ENCODE assay signal across 11 mouse cellular contexts in genomic region chr3:107769692-107770091, GRCm38 (mm10).
"Had no signal": no experiment of that assay in that cellular context is flagged by ENCODE, and none has a peak within 500 bp of the region (broad histone marks: within the 10 kb centered on the region; RNA-seq: fewer than 3 reads in every experiment).

No protein-coding gene starts in this region.

- H3K9ac ChIP-seq: kidney, embryonic 15.5 days; limb, embryonic 15.5 days; liver, embryonic 12.5 days; lung, embryonic 14.5 days; midbrain, embryonic 15.5 days had no signal

- ATAC-seq: liver, embryonic 12.5 days; midbrain, embryonic 15.5 days had no signal

- H3K27ac ChIP-seq: kidney, embryonic 15.5 days; limb, embryonic 15.5 days; liver, embryonic 12.5 days; midbrain, embryonic 15.5 days had no signal

- H3K4me3 ChIP-seq: kidney, embryonic 15.5 days; limb, embryonic 15.5 days; liver, embryonic 12.5 days; midbrain, embryonic 15.5 days had no signal

- H3K4me2 ChIP-seq: kidney, embryonic 15.5 days; limb, embryonic 15.5 days; liver, embryonic 12.5 days; lung, embryonic 14.5 days; midbrain, embryonic 11.5 days; midbrain, embryonic 15.5 days had no signal

- DNase-seq: kidney, adult 2 months; kidney, postnatal 14 days; lung, embryonic 14.5 days; lung, postnatal 14 days; right cerebral cortex, postnatal 14 days; thymus, postnatal 4 days had no signal

- H3K27me3 ChIP-seq: midbrain, embryonic 15.5 days had no signal

- H3K4me1 ChIP-seq: midbrain, embryonic 15.5 days had no signal

- H3K9me3 ChIP-seq: kidney, embryonic 15.5 days; limb, embryonic 15.5 days; liver, embryonic 12.5 days; midbrain, embryonic 15.5 days had no signal

- H3K36me3 ChIP-seq: kidney, embryonic 15.5 days; limb, embryonic 15.5 days; liver, embryonic 12.5 days; midbrain, embryonic 15.5 days had no signal
